Mouse (Mus musculus): ENCODE data around the gene Olfr432.

- TF ChIP-seq CTCF (IDR thresholded peaks at IDR 0.05; ENCODE audit: low read depth, low read length) (no peak), POLR2A (IDR thresholded peaks at IDR 0.05; ENCODE audit: insufficient read depth, low read length) (no peak)
Observed at GRCm38 (mm10) chr1:174051931-174052536, 3.0 kb downstream of the Olfr432 start.
